In the genomic region with DNA sequence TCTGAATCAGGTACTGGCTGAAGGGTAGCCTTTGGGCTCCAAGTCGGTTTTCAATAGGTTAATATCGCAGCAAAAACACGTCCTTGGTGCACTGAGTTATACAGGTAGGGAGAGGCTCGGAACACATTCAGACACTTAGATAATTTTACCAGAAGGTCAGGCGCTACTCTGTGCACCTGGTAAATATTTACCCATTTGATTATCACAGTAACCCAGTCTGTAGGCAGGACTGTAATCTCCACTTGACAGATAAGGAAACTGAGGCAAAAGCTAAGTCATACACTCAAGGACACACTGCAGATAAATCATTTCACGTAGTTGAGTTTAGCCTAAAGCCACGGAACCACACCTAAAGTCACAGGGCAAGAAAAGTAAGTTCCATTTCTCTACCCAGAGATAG, we compare ENCODE assay signal across 22 mouse cellular contexts. TPM values are rescaled to one million over a fixed set of nuclear protein-coding genes. Genes with fewer than 3 reads are reported as not detected.
"Had no signal": no experiment of that assay in that cellular context is flagged by ENCODE, and none has a peak within 500 bp of the region (broad histone marks: within the 10 kb centered on the region; RNA-seq: fewer than 3 reads in every experiment).

No protein-coding gene starts in this region.

- H3K4me1 ChIP-seq: limb, embryonic 10.5 days; limb, embryonic 13.5 days; liver, embryonic 12.5 days; liver, embryonic 15.5 days; lung, embryonic 15.5 days; midbrain, embryonic 12.5 days; neural tube, embryonic 13.5 days had no signal

- H3K9ac ChIP-seq: limb, embryonic 13.5 days; liver, embryonic 12.5 days; liver, embryonic 15.5 days; lung, embryonic 15.5 days; midbrain, embryonic 12.5 days; neural tube, embryonic 13.5 days had no signal

- H3K4me3 ChIP-seq: limb, embryonic 10.5 days; limb, embryonic 13.5 days; liver, embryonic 12.5 days; liver, embryonic 15.5 days; lung, embryonic 15.5 days; midbrain, embryonic 12.5 days; myocyte; neural tube, embryonic 13.5 days had no signal

- H3K4me2 ChIP-seq: limb, embryonic 13.5 days; liver, embryonic 12.5 days; liver, embryonic 15.5 days; lung, embryonic 15.5 days; midbrain, embryonic 12.5 days; neural tube, embryonic 13.5 days had no signal

- H3K27ac ChIP-seq: limb, embryonic 10.5 days; limb, embryonic 13.5 days; liver, embryonic 12.5 days; liver, embryonic 15.5 days; lung, embryonic 15.5 days; midbrain, embryonic 12.5 days; neural tube, embryonic 13.5 days had no signal

- H3K27me3 ChIP-seq: limb, embryonic 13.5 days; liver, embryonic 12.5 days; liver, embryonic 15.5 days; lung, embryonic 15.5 days; midbrain, embryonic 12.5 days; neural tube, embryonic 13.5 days had no signal

- H3K36me3 ChIP-seq: limb, embryonic 10.5 days; limb, embryonic 13.5 days; liver, embryonic 12.5 days; liver, embryonic 15.5 days; lung, embryonic 15.5 days; midbrain, embryonic 12.5 days; neural tube, embryonic 13.5 days had no signal

- ATAC-seq: inflammation-experienced regulatory T-cells, adult 6 months; liver, embryonic 12.5 days; midbrain, embryonic 16.5 days had no signal

- H3K9me3 ChIP-seq: limb, embryonic 10.5 days; limb, embryonic 13.5 days; liver, embryonic 12.5 days; liver, embryonic 15.5 days; lung, embryonic 15.5 days; midbrain, embryonic 12.5 days; neural tube, embryonic 13.5 days had no signal

- DNase-seq: kidney, adult 18-20 months; kidney, adult 9 months; kidney, postnatal 14 days; kidney, postnatal 4 days; liver; lung, adult 18-20 months; lung, postnatal 10 days; lung, postnatal 36 days; thymus, postnatal 25 days had no signal

RNA-seq across cellular contexts. Expression of gene Kcnj15, which starts 49.1 kb away (rescaled TPM):
- total RNA-seq: megakaryocyte, adult 5-6 weeks; monocyte, adult 5-6 weeks; neutrophil, adult 5-6 weeks had no signal
